Mouse (Mus musculus) embryonic facial prominence, embryonic 15.5 days (tissue): ENCODE data around the gene Rrp8. TPM values are rescaled to one million over a fixed set of nuclear protein-coding genes. Genes with fewer than 3 reads are reported as not detected.
"Not testable (repeated sequence)": the region's sequence is repeated elsewhere in the genome, so short reads cannot be mapped to it uniquely, and the experiment has no call there.

ENCODE experiments used
- ATAC-seq: fragments of 200-750 bp; cut with Nextera tagmentation; 2 replicates; pipeline ENCODE4 v1.8.0; 2017; ENCODE audit warnings: low read depth, moderate TSS enrichment; ENCODE audit not compliant: insufficient number of reproducible peaks, low FRiP score, low TSS enrichment
- H3K27ac ChIP-seq: fragments of 300-500 bp; sonication (generic); replicated peaks from 2 replicates; pipeline ENCODE4 v1.5.1; 2015; ENCODE audit warnings: mild to moderate bottlenecking, inconsistent platforms
- H3K27me3 ChIP-seq: fragments of 300-500 bp; sonication (generic); 2 replicates; pipeline ENCODE4 v1.6.1; 2015; ENCODE audit warnings: inconsistent platforms
- H3K36me3 ChIP-seq: fragments of 300-500 bp; sonication (generic); 2 replicates; pipeline ENCODE4 v1.6.1; 2015; ENCODE audit warnings: mild to moderate bottlenecking, inconsistent platforms
- H3K4me1 ChIP-seq: fragments of 300-500 bp; sonication (generic); 2 replicates; pipeline ENCODE4 v1.6.1; 2015; ENCODE audit warnings: inconsistent platforms
- H3K4me2 ChIP-seq: fragments of 300-500 bp; sonication (generic); replicated peaks from 2 replicates; pipeline ENCODE4 v1.6.1; 2015; ENCODE audit warnings: mild to moderate bottlenecking, inconsistent platforms
- H3K4me3 ChIP-seq: fragments of 300-500 bp; sonication (generic); replicated peaks from 2 replicates; pipeline ENCODE4 v1.5.1; 2015; ENCODE audit warnings: mild to moderate bottlenecking, inconsistent platforms
- H3K9ac ChIP-seq: fragments of 300-500 bp; sonication (generic); 2 replicates; pipeline ENCODE4 v1.6.1; 2015; ENCODE audit warnings: inconsistent platforms
- H3K9me3 ChIP-seq: fragments of 300-500 bp; sonication (generic); replicated peaks from 2 replicates; pipeline ENCODE4 v1.6.1; 2016; ENCODE audit warnings: inconsistent platforms
- WGBS: fragments of 180-500 bp; shearing (Covaris S2); methylation state at CpG from one replicate; pipeline ENCODE4 v1.1.7; 2015; 5-methylcytosine and 5-hydroxymethylcytosine counted together
- polyA plus RNA-seq: library from polyadenylated mRNA; unstranded; fragments of >200 nt; fragmentation: Nextera tagmentation; extraction: Ambion mirVana; gene quantifications from 2 replicates; pipeline ENCODE4 v1.2.1, GENCODE M21; 2015

Rrp8 gene
- polyA plus RNA-seq, 1 experiment from 2014 or later, result 35.4 TPM

DNA sequence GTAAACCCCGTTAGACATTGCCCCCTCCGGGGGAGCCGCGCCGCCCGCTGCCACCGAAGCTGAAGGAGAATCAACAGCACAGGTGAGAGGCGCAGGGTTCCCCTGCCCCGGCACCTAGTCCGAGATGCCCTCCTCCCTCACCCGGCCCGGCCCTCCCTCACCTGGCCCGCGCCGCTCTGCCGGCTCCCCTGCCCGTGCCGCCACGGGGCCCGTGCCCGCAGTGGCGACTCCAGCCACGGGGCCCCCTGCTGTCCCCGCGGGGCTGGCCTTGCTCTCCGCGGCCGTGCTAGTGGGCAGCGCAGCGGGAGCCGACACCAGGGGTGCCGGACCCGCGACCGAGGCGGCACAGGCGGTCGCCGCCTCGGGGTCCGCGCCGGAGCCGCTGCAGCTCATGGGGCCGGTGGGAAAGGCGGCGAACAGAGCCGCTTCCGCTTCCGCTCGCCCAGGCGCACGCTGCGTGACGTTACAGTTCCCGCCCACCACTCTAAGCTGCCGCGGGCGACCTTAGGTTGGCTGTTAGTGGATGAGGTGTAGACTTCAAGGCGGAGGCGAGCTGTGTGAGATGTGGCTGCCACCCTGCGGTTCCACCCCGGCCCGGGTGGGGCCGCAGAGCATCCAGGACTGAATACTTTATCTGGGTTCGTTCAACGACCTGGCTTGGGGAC is 6.9 kb upstream of the Rrp8 start, which contains the start of gene Taf10:
Taf10 (minus strand) TSS at position 436 of the 665 bp plus-strand sequence.
- Histone ChIP-seq H3K36me3 (peaks cover 58% of the 10 kb centered on the region), H3K4me2 (peak within 1 kb of the TSS; percentile 85), H3K27ac (peak within 1 kb of the TSS; percentile 78), H3K9me3 (no peaks in the 10 kb centered on the region), H3K4me1 (peaks cover 25% of the 10 kb centered on the region), H3K9ac (peak within 1 kb of the TSS; percentile 93), H3K27me3 (no peaks in the 10 kb centered on the region), H3K4me3 (peak within 1 kb of the TSS; percentile 95)
- peak; percentile 93 for ATAC-seq
- WGBS, result under 1% methylated on average over 65 of the region's 67 CpGs

GRCm38 (mm10) chr7:105743246-105743925 is 6.2 kb upstream of the Rrp8 start:
- 34% methylated on average over 20 of the region's 20 CpGs for WGBS
- peak overlapping the region; percentile 95 for H3K4me3 ChIP-seq
- peak overlapping the region; percentile 85 for H3K4me2 ChIP-seq
- not testable (repeated sequence) for H3K9me3 ChIP-seq, ATAC-seq, H3K27me3 ChIP-seq
- H3K27ac ChIP-seq, result peak overlapping the region; percentile 78
- peak overlapping the region; percentile 93 for H3K9ac ChIP-seq
- peaks cover 52% of the 10 kb centered on the region for H3K36me3 ChIP-seq
- peaks cover 32% of the 10 kb centered on the region for H3K4me1 ChIP-seq

DNA sequence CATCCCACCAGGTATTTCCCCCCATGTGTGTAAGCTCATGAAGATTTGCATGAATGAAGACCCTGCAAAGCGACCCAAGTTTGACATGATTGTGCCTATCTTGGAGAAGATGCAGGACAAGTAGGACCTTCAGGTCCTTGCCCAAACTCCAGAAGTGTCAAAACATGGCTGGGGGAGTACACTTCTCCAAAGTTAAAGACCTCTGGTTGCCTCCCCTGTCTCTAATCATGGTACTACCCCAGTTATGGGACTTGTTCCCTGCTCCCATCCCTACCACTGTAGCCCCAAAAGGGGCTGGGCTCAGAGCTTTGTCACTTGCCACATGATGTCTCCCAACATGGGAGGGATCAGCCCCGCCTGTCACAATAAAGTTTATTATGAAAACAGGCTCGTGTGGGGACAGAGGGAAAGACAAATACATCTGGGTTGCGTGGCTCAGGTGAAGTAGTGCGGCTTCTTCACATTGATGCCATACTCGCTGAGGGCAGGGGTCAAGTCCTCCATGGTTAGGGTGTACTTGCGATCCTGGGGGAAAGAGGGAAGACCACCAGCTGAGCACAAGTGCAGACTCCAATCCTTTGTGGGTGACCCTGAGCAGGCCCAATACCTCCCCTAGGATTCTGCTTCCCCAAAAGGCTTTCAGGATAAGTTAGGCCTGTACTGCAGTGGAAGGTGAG is 5.5 kb upstream of the Rrp8 start:
- WGBS, result 83% methylated on average over 7 of the region's 7 CpGs
- ATAC-seq, H3K9ac ChIP-seq, H3K27me3 ChIP-seq, H3K27ac ChIP-seq, H3K9me3 ChIP-seq: not testable (repeated sequence)
- Histone ChIP-seq H3K4me3 (0 out of 2 replicates have a peak overlapping the region, but pooled peaks have one; percentile 95), H3K4me2 (peak overlapping the region; percentile 85; the same call in 1 of the 2 replicates), H3K36me3 (peaks cover 50% of the 10 kb centered on the region), H3K4me1 (peaks cover 39% of the 10 kb centered on the region)

GRCm38 (mm10) chr7:105741978-105742377 is 4.8 kb upstream of the Rrp8 start:
- Histone ChIP-seq H3K4me3 (no peak overlapping the region), H3K27me3 (no peaks in the 10 kb centered on the region), H3K27ac (no peak overlapping the region), H3K9me3 (no peaks in the 10 kb centered on the region), H3K4me2 (no peak overlapping the region), H3K9ac (no peak overlapping the region), H3K36me3 (peaks cover 45% of the 10 kb centered on the region), H3K4me1 (peaks cover 42% of the 10 kb centered on the region)
- 88% methylated on average over 9 of the region's 9 CpGs for WGBS
- no peak for ATAC-seq

DNA sequence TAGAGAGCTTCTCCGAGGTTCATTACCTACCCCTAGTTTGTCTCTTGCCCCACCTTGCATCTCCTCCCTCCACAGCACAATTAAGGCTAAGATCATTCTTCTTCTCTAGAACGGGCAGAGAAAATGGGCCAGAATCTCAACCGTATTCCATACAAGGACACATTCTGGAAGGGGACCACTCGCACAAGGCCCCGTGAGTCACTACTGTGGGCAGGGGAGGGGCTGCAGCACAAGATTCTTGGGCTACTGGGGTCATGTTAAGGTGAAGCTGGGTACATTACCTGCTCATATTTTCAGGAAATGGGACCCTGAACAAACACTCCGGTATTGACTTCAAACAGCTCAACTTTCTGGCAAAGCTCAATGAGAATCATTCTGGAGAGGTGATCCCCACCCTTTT is 3.7 kb upstream of the Rrp8 start:
- 76% methylated on average over 6 of the region's 6 CpGs for WGBS

DNA sequence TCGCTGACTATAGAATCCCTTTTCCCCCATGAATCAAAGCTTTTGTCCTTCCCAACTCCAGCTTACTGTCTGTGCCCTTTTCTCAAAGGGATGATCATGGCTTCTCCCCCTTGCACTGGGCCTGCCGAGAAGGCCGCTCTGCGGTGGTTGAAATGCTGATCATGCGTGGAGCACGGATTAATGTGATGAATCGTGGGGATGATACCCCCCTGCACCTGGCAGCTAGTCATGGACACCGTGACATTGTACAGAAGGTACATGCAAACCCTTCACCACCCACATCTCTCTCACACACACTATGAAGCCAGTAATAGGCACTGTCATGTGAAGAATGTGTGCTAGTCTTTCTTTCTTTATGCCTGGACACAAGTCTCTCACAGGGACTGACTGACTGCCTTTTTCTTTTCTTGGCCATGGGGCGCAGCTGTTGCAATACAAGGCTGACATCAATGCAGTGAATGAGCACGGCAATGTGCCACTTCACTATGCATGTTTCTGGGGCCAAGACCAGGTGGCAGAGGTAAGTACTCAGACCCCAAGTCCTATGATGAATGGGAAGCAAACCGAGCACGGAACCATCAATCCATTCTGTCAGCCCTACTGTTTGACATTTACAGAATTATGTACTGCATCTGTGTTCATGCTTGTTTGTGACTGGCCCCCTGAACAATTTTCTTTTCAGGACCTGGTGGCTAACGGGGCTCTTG is 3.1 kb upstream of the Rrp8 start:
- WGBS, result 84% methylated on average over 13 of the region's 13 CpGs
- H3K27me3 ChIP-seq, result no peaks in the 10 kb centered on the region
- peak overlapping the region; percentile 89 for H3K27ac ChIP-seq

More for the DNA sequence above, 3.7 kb upstream of the Rrp8 start:
- no peak overlapping the region for H3K4me2 ChIP-seq
- H3K36me3 ChIP-seq, result peaks cover 35% of the 10 kb centered on the region
- H3K9ac ChIP-seq, result no peak overlapping the region
- H3K4me1 ChIP-seq, result peaks cover 42% of the 10 kb centered on the region
- no peak for ATAC-seq
- H3K4me3 ChIP-seq, result no peak overlapping the region
- no peaks in the 10 kb centered on the region for H3K27me3 ChIP-seq
- no peaks in the 10 kb centered on the region for H3K9me3 ChIP-seq
- H3K27ac ChIP-seq, result no peak overlapping the region

GRCm38 (mm10) chr7:105738948-105739347 is 1.8 kb upstream of the Rrp8 start:
- H3K36me3 ChIP-seq, result peaks cover 44% of the 10 kb centered on the region
- no peak overlapping the region for H3K9ac ChIP-seq
- peaks cover 47% of the 10 kb centered on the region for H3K4me1 ChIP-seq
- no peaks in the 10 kb centered on the region for H3K27me3 ChIP-seq
- peak overlapping the region; percentile 74 for H3K4me3 ChIP-seq
- peak; percentile 72; the same call in 1 of the 2 replicates for ATAC-seq
- H3K27ac ChIP-seq, result peak overlapping the region; percentile 89
- WGBS, result 17% methylated on average over 3 of the region's 3 CpGs
- H3K4me2 ChIP-seq, result peak overlapping the region; percentile 59
- no peaks in the 10 kb centered on the region for H3K9me3 ChIP-seq

More for the DNA sequence above, 3.1 kb upstream of the Rrp8 start:
- Histone ChIP-seq H3K4me3 (no peak overlapping the region), H3K4me2 (no peak overlapping the region), H3K9me3 (no peaks in the 10 kb centered on the region), H3K36me3 (peaks cover 35% of the 10 kb centered on the region), H3K4me1 (peaks cover 46% of the 10 kb centered on the region), H3K9ac (no peak overlapping the region)
- ATAC-seq, result no peak

DNA sequence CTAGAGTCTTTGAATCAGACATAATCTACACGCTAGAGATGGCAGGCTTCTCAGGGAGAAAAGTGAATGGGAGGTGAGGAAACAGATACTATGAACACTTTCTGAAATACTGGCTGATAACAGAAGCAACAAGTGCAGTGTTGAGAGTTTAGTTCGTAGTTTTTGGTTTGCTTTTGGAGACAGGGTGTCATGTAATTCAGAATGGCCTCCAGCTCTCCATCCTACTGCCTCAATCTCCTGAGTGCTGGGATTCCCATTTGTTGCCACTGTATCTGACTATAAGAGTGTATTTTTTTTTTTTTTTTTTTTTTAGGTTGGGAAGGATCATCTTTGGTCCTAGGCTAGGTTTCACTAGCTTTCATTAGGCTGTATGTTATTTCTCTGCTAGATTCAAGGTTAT is 1.1 kb upstream of the Rrp8 start:
- Histone ChIP-seq H3K4me2 (peak overlapping the region; percentile 59), H3K9me3 (no peaks in the 10 kb centered on the region), H3K27ac (peak overlapping the region; percentile 89), H3K27me3 (no peaks in the 10 kb centered on the region), H3K9ac (no peak overlapping the region), H3K36me3 (peaks cover 51% of the 10 kb centered on the region), H3K4me3 (peak overlapping the region; percentile 74), H3K4me1 (peaks cover 42% of the 10 kb centered on the region)
- WGBS, result 54% methylated on average over 2 of the region's 2 CpGs
- ATAC-seq, result no peak

DNA sequence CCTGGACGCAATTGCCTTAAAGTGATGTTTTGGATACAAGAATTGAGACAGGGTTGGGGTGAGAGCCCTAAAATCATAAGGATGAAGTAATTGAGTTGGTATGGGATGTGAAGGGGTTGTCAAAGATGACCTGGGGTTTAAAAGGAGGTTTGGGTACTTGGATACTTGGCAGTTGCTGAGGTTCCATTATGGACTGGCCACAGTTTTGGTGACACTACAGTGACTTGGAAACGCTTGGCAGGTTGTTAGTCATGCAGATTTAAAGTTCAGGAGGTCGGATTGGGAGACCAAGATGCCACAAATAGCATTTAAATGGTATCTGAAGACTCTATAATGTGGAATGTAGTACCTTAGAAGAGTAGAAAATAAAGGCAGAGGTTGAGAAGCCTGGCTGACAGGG is 463 bp upstream of the Rrp8 start:
- Histone ChIP-seq H3K4me2 (peak overlapping the region; percentile 59), H3K36me3 (peaks cover 54% of the 10 kb centered on the region), H3K4me1 (peaks cover 37% of the 10 kb centered on the region), H3K27me3 (no peaks in the 10 kb centered on the region), H3K4me3 (peak overlapping the region; percentile 74), H3K27ac (peak overlapping the region; percentile 89), H3K9me3 (no peaks in the 10 kb centered on the region), H3K9ac (peak overlapping the region; percentile 86)
- no peak for ATAC-seq
- 34% methylated on average over 3 of the region's 3 CpGs for WGBS

- under 1% methylated on average over 62 of the region's 62 CpGs for WGBS
- Histone ChIP-seq H3K9me3 (no peaks in the 10 kb centered on the region), H3K27ac (peak within 1 kb of the TSS; percentile 89), H3K9ac (peak within 1 kb of the TSS; percentile 86), H3K36me3 (peaks cover 55% of the 10 kb centered on the region), H3K4me2 (peak within 1 kb of the TSS; percentile 59), H3K27me3 (no peaks in the 10 kb centered on the region), H3K4me1 (peaks cover 37% of the 10 kb centered on the region), H3K4me3 (peak within 1 kb of the TSS; percentile 74)
- ATAC-seq, result peak; percentile 97
Observed at GRCm38 (mm10) chr7:105736264-105736901, 802 bp downstream of the Rrp8 start, which contains the start of gene Ilk. TSS of gene Ilk (plus strand) at chr7:105736592.
